Mouse (Mus musculus): ENCODE data around the gene Foxk1.

DNA sequence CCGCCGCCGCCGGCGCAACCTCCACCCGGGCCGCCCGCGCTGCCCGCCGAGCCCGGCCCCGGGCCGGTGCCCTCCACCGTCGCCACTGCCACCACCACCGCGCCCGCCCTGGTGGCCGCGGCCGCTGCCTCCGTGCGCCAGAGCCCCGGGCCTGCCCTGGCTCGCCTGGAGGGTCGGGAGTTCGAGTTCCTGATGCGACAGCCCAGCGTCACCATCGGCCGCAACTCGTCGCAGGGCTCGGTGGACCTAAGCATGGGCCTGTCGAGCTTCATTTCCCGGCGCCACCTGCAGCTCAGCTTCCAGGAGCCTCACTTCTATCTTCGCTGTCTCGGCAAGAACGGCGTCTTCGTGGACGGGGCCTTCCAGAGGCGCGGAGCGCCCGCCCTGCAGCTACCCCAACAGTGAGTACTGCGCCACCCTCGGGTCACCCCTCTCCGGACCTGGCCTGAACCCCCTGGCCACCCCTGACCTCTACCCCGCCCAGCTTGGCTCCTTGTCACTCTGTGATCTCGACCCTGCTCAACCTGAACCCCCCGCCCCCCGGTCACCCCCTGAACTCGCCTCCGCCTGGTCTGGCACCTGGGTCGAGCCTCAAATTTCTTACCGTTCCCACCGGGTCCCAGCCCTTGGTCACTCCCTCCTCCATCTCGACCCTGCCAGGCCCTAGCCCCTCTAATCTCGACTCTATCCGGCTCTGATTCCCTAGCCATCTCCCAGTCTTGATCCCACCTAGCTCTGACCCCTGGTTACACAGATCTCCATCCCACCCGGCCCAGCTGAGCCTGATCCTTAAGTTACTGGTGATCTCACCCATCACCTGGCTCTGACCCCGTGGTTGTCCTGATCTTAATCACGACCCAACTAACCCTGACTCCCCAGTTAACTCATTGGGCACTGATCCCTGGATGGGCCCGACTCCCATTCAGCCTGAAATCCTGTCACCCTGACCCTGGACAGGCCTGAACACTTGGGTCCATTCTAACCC lies 636 bp downstream of the Foxk1 start:
- no peak for TF ChIP-seq CTCF (IDR thresholded peaks at IDR 0.05; ENCODE audit: low read depth)
- TF ChIP-seq EP300 (IDR thresholded peaks at IDR 0.05; ENCODE audit: low read depth), result no peak
